Mouse (Mus musculus): Measurements from ENCODE around the gene Mindy1. TPM values are rescaled to one million over a fixed set of nuclear protein-coding genes. Genes with fewer than 3 reads are reported as not detected.

The Mindy1 gene
- polyA plus RNA-seq, 1 experiment from 2014 or later: 72.6 TPM

GRCm38 (mm10) chr3:95294718-95295117 lies 13.6 kb downstream of the Mindy1 start:
- DNase-seq (ENCODE audit: low spot score): no peak
- 0 out of 2 replicates have a peak, but pooled peaks cover 9% of the 10 kb centered on the region for H3K4me1 ChIP-seq (replicated peaks; ENCODE audit: insufficient read depth, low read length)
- peaks cover 26% of the 10 kb centered on the region for H3K36me3 ChIP-seq (ENCODE audit: insufficient read depth, low read length)
- no peaks in the 10 kb centered on the region for H3K27me3 ChIP-seq (ENCODE audit: insufficient read depth, low read length)
- H3K4me2 ChIP-seq (ENCODE audit: low read length): no peak overlapping the region
- no peak overlapping the region for H3K9ac ChIP-seq (ENCODE audit: low read depth, low read length)
- peak overlapping the region; percentile 79; the same call in 1 of the 2 replicates for H3K27ac ChIP-seq
- no peak for ATAC-seq (replicated peaks; ENCODE audit: low FRiP score, low read depth)
- no peak for TF ChIP-seq CTCF (IDR thresholded peaks at IDR 0.05; ENCODE audit: low read depth)
- H3K9me3 ChIP-seq (replicated peaks; ENCODE audit: low read length): no peaks in the 10 kb centered on the region
- H3K4me3 ChIP-seq (replicated peaks; ENCODE audit: low read depth, low read length): no peak overlapping the region
- WGBS: 84% methylated on average over 5 of the region's 5 CpGs

GRCm38 (mm10) chr3:95295321-95296102 lies 14.4 kb downstream of the Mindy1 start:
- Histone ChIP-seq H3K4me1 (replicated peaks; ENCODE audit: insufficient read depth, low read length) (0 out of 2 replicates have a peak, but pooled peaks cover 9% of the 10 kb centered on the region), H3K9ac (ENCODE audit: low read depth, low read length) (no peak overlapping the region), H3K27ac (peak overlapping the region; percentile 79), H3K4me3 (replicated peaks; ENCODE audit: low read depth, low read length) (no peak overlapping the region), H3K36me3 (ENCODE audit: insufficient read depth, low read length) (peaks cover 26% of the 10 kb centered on the region), H3K27me3 (ENCODE audit: insufficient read depth, low read length) (no peaks in the 10 kb centered on the region), H3K4me2 (ENCODE audit: low read length) (no peak overlapping the region), H3K9me3 (replicated peaks; ENCODE audit: low read length) (no peaks in the 10 kb centered on the region)
- no peak for DNase-seq (ENCODE audit: low spot score)
- 63% methylated on average over 11 of the region's 11 CpGs for WGBS
- peak; percentile 41 for ATAC-seq (replicated peaks; ENCODE audit: low FRiP score, low read depth)
- TF ChIP-seq CTCF (IDR thresholded peaks at IDR 0.05; ENCODE audit: low read depth): no peak; the same call in 1 of the 2 replicates

GRCm38 (mm10) chr3:95296103-95296469 lies 14.9 kb downstream of the Mindy1 start:
- 0 out of 2 replicates have a peak, but pooled peaks have one; percentile 27 for ATAC-seq (replicated peaks; ENCODE audit: low FRiP score, low read depth)
- WGBS: 12% methylated on average over 5 of the region's 5 CpGs
- no peak overlapping the region for H3K4me2 ChIP-seq (ENCODE audit: low read length)
- H3K27me3 ChIP-seq (ENCODE audit: insufficient read depth, low read length): no peaks in the 10 kb centered on the region
- peak; percentile 79 for TF ChIP-seq CTCF (IDR thresholded peaks at IDR 0.05; ENCODE audit: low read depth)
- peak; percentile 85 for DNase-seq (ENCODE audit: low spot score)
- H3K36me3 ChIP-seq (ENCODE audit: insufficient read depth, low read length): peaks cover 21% of the 10 kb centered on the region
- 0 out of 2 replicates have a peak, but pooled peaks cover 9% of the 10 kb centered on the region for H3K4me1 ChIP-seq (replicated peaks; ENCODE audit: insufficient read depth, low read length)
- H3K4me3 ChIP-seq (replicated peaks; ENCODE audit: low read depth, low read length): no peak overlapping the region
- peak overlapping the region; percentile 79 for H3K27ac ChIP-seq
- no peaks in the 10 kb centered on the region for H3K9me3 ChIP-seq (replicated peaks; ENCODE audit: low read length)
- H3K9ac ChIP-seq (ENCODE audit: low read depth, low read length): no peak overlapping the region

- TF ChIP-seq CTCF (IDR thresholded peaks at IDR 0.05; ENCODE audit: low read depth): no peak
- Histone ChIP-seq H3K9ac (ENCODE audit: low read depth, low read length) (no peak overlapping the region), H3K4me3 (replicated peaks; ENCODE audit: low read depth, low read length) (no peak overlapping the region), H3K4me1 (replicated peaks; ENCODE audit: insufficient read depth, low read length) (0 out of 2 replicates have a peak, but pooled peaks cover 9% of the 10 kb centered on the region), H3K27me3 (ENCODE audit: insufficient read depth, low read length) (no peaks in the 10 kb centered on the region), H3K36me3 (ENCODE audit: insufficient read depth, low read length) (peaks cover 12% of the 10 kb centered on the region), H3K4me2 (ENCODE audit: low read length) (no peak overlapping the region), H3K9me3 (replicated peaks; ENCODE audit: low read length) (no peaks in the 10 kb centered on the region), H3K27ac (no peak overlapping the region)
- WGBS: 86% methylated on average over 7 of the region's 7 CpGs
- DNase-seq (ENCODE audit: low spot score): no peak
- no peak for ATAC-seq (replicated peaks; ENCODE audit: low FRiP score, low read depth)
Observed at GRCm38 (mm10) chr3:95298018-95298417, 16.9 kb downstream of the Mindy1 start.

- H3K9ac ChIP-seq (ENCODE audit: low read depth, low read length): no peak overlapping the region
- DNase-seq (ENCODE audit: low spot score) (no peak), ATAC-seq (replicated peaks; ENCODE audit: low FRiP score, low read depth) (no peak)
- no peak overlapping the region for H3K27ac ChIP-seq
- H3K36me3 ChIP-seq (ENCODE audit: insufficient read depth, low read length): 0 out of 2 replicates have a peak, but pooled peaks cover 4% of the 10 kb centered on the region
- no peak overlapping the region for H3K4me3 ChIP-seq (replicated peaks; ENCODE audit: low read depth, low read length)
- H3K4me1 ChIP-seq (replicated peaks; ENCODE audit: insufficient read depth, low read length): 0 out of 2 replicates have a peak, but pooled peaks cover 1% of the 10 kb centered on the region
- whole genome bisulfite sequencing: 86% methylated on average over 3 of the region's 3 CpGs
- H3K27me3 ChIP-seq (ENCODE audit: insufficient read depth, low read length): no peaks in the 10 kb centered on the region
- TF ChIP-seq CTCF (IDR thresholded peaks at IDR 0.05; ENCODE audit: low read depth): no peak
- no peak overlapping the region for H3K4me2 ChIP-seq (ENCODE audit: low read length)
- no peaks in the 10 kb centered on the region for H3K9me3 ChIP-seq (replicated peaks; ENCODE audit: low read length)
Observed at GRCm38 (mm10) chr3:95301204-95301796, 20.2 kb downstream of the Mindy1 start.

- no peaks in the 10 kb centered on the region for H3K4me1 ChIP-seq (replicated peaks; ENCODE audit: insufficient read depth, low read length)
- WGBS: 72% methylated on average over 4 of the region's 4 CpGs
- DNase-seq (ENCODE audit: low spot score): no peak
- H3K9me3 ChIP-seq (replicated peaks; ENCODE audit: low read length): no peaks in the 10 kb centered on the region
- H3K4me2 ChIP-seq (ENCODE audit: low read length): peak overlapping the region; percentile 17; the same call in 1 of the 2 replicates
- no peak for TF ChIP-seq CTCF (IDR thresholded peaks at IDR 0.05; ENCODE audit: low read depth)
- no peak overlapping the region for H3K4me3 ChIP-seq (replicated peaks; ENCODE audit: low read depth, low read length)
- peak overlapping the region; percentile 68; the same call in 1 of the 2 replicates for H3K27ac ChIP-seq
- no peaks in the 10 kb centered on the region for H3K36me3 ChIP-seq (ENCODE audit: insufficient read depth, low read length)
- ATAC-seq (replicated peaks; ENCODE audit: low FRiP score, low read depth): no peak
- no peak overlapping the region for H3K9ac ChIP-seq (ENCODE audit: low read depth, low read length)
- H3K27me3 ChIP-seq (ENCODE audit: insufficient read depth, low read length): no peaks in the 10 kb centered on the region
Observed at GRCm38 (mm10) chr3:95306244-95306643, 25.1 kb downstream of the Mindy1 start.

Data from kidney, postnatal 0 days (tissue).